Mouse (Mus musculus) forebrain, embryonic 16.5 days (tissue): Measurements from ENCODE around the gene Nmnat2. TPM values are rescaled to one million over a fixed set of nuclear protein-coding genes. Genes with fewer than 3 reads are reported as not detected.

Experiments
- ATAC-seq: fragments of 200-750 bp; cut with Nextera tagmentation; 2 replicates; pipeline ENCODE4 v1.8.0; 2017; ENCODE audit warnings: mild to moderate bottlenecking, moderate library complexity
- H3K27ac ChIP-seq: fragments of 300-500 bp; sonication (generic); 2 replicates; pipeline ENCODE4 v1.5.1; 2014; ENCODE audit warnings: low read length, control low read depth
- H3K27me3 ChIP-seq: fragments of 300-500 bp; sonication (generic); replicated peaks from 2 replicates; pipeline ENCODE4 v1.6.1; 2014; ENCODE audit warnings: low read length; ENCODE audit not compliant: control insufficient read depth, insufficient read depth
- H3K36me3 ChIP-seq: fragments of 300-500 bp; sonication (generic); 2 replicates; pipeline ENCODE4 v1.6.1; 2014; ENCODE audit not compliant: control insufficient read depth, insufficient read depth
- H3K4me1 ChIP-seq: fragments of 300-500 bp; sonication (generic); replicated peaks from 2 replicates; pipeline ENCODE4 v1.6.1; 2014; ENCODE audit warnings: low read length; ENCODE audit not compliant: control insufficient read depth, insufficient read depth
- H3K4me2 ChIP-seq: fragments of 300-500 bp; sonication (generic); 2 replicates; pipeline ENCODE4 v1.6.1; 2014; ENCODE audit warnings: mild to moderate bottlenecking, low read length, control low read depth
- H3K4me3 ChIP-seq: fragments of 300-500 bp; sonication (generic); replicated peaks from 2 replicates; pipeline ENCODE4 v1.5.1; 2014; ENCODE audit warnings: mild to moderate bottlenecking, low read length, control low read depth
- H3K9ac ChIP-seq: fragments of 300-500 bp; sonication (generic); replicated peaks from 2 replicates; pipeline ENCODE4 v1.6.1; 2014; ENCODE audit warnings: low read depth, low read length, control low read depth
- H3K9me3 ChIP-seq: fragments of 300-500 bp; sonication (generic); 2 replicates; pipeline ENCODE4 v1.6.1; 2016; ENCODE audit warnings: low read length; ENCODE audit not compliant: control insufficient read depth
- WGBS: fragments of 180-500 bp; shearing (Covaris S2); extraction: QIAGEN DNeasy Blood & Tissue Kit; methylation state at CpG from one replicate; pipeline ENCODE4 v1.1.7; 2014; 5-methylcytosine and 5-hydroxymethylcytosine counted together
- polyA plus RNA-seq: library from polyadenylated mRNA; unstranded; fragments of >200 nt; fragmentation: Nextera tagmentation; extraction: Ambion mirVana; gene quantifications from 2 replicates; pipeline ENCODE4 v1.2.1, GENCODE M21; 2015

Gene Nmnat2
- polyA plus RNA-seq, 1 experiment from 2014 or later = 85.6 TPM

DNA sequence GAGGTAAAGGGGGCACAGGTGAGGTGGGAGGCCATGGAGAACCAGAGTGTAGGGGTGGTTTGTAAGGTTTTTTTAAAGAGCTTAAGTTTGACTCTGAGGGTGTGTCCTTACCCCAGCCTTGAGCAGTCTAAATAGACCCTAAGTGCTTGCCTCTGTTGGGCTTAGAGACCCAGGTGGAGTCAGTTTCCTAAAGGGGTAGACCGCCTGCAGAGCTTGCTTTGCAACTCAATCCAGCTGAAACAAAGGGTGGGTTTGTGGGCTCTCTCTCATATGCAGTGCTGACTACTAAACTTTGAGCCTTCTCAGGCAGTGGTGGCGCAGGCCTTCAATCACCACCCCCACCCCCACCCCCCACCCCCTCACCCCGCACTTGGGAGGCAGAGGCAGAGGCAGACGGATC lies 11.8 kb upstream of the Nmnat2 start:
- Histone ChIP-seq H3K4me1 (no peaks in the 10 kb centered on the region), H3K27ac (no peak overlapping the region), H3K9me3 (no peaks in the 10 kb centered on the region), H3K9ac (no peak overlapping the region), H3K4me3 (no peak overlapping the region), H3K27me3 (no peaks in the 10 kb centered on the region), H3K36me3 (no peaks in the 10 kb centered on the region), H3K4me2 (no peak overlapping the region)
- WGBS = 48% methylated on average over 4 of the region's 4 CpGs
- ATAC-seq = no peak

DNA sequence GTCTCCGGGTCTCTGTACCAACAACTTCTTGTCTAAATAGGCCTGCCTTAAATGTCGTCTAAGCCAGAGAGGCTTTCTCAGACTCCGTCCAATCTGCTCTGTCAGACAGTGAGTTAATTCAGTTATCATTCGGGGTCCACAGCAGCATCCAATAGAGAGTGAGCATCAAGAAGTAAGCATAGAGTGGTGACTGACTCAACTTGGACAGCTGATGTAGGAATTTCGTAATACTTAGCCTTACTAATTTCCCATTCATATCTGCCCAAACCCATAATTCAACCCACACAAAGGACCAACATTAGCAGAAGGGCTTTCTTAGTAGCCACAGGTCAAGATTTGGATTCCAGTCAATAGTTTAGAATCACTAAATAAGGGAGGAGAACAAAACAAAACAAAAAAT lies 626 bp upstream of the Nmnat2 start:
- no peaks in the 10 kb centered on the region for H3K9me3 ChIP-seq
- peaks cover 15% of the 10 kb centered on the region for H3K4me1 ChIP-seq
- H3K4me3 ChIP-seq = no peak overlapping the region
- no peak overlapping the region for H3K9ac ChIP-seq
- no peak for ATAC-seq
- no peak overlapping the region for H3K27ac ChIP-seq
- peaks cover 6% of the 10 kb centered on the region for H3K27me3 ChIP-seq
- 75% methylated on average over 5 of the region's 5 CpGs for WGBS
- no peaks in the 10 kb centered on the region for H3K36me3 ChIP-seq
- H3K4me2 ChIP-seq = no peak overlapping the region

DNA sequence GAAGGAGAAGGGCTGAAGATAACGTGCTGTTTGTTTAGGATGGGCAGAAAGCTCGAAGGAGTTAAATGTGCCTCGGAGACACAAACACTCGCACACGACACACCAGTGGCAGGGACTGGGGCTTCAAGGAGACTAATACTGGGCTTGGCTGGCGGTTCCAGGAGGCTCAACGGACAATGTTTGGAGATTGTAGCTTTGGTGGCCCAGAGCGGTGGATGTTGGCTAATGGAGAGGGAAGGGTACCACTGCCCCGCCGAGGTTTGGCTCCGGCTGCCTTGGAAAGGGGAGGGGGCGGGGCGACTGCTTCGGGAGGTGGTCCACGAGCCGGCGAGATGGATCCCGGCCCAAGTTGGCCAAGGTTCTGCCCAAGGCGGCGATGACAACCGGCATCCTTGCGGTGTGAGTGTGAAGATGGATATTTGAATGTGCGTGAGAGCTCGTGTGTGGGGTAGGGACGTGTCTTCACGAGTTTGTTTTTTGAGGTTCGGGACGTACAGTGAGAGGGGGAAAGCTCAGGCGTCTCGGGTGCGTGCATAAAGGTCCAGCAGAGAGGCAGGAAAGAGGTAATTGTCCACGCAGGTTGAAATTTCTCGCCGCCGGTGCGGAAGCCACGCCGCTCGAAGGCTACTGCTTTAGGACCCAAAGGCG lies 895 bp downstream of the Nmnat2 start:
- H3K27me3 ChIP-seq = peaks cover 6% of the 10 kb centered on the region
- peak overlapping the region; percentile 93; the same call in 1 of the 2 replicates for H3K27ac ChIP-seq
- H3K9ac ChIP-seq = peak overlapping the region; percentile 83
- H3K4me3 ChIP-seq = peak overlapping the region; percentile 85
- WGBS = under 1% methylated on average over 40 of the region's 40 CpGs
- H3K9me3 ChIP-seq = no peaks in the 10 kb centered on the region
- peak overlapping the region; percentile 72 for H3K4me2 ChIP-seq
- ATAC-seq = peak; percentile 51
- no peaks in the 10 kb centered on the region for H3K36me3 ChIP-seq
- H3K4me1 ChIP-seq = peaks cover 15% of the 10 kb centered on the region

DNA sequence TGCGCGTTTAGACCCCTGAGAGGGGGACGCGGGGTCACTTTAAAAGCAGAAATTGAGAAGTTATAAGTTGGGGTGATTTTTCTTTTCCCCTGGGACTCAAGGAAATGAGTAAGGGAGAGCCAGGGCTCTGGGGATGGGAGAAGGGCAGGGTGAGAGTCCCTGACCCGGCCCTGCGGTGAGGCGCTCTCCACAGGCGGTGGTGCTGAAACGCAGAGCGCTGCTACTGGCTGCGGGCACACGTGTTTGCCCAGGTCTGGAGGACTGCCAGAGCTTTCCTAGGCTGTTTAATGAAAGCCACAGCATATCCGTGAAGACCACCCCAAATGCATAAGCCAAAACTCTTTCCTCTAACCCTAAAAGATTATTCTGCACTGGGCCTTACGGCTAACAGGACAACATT lies 1.4 kb downstream of the Nmnat2 start:
- Histone ChIP-seq H3K4me1 (peaks cover 15% of the 10 kb centered on the region), H3K4me2 (peak overlapping the region; percentile 72), H3K9me3 (no peaks in the 10 kb centered on the region), H3K36me3 (no peaks in the 10 kb centered on the region), H3K27me3 (peaks cover 6% of the 10 kb centered on the region), H3K27ac (no peak overlapping the region), H3K9ac (peak overlapping the region; percentile 83), H3K4me3 (peak overlapping the region; percentile 85)
- 5% methylated on average over 14 of the region's 14 CpGs for WGBS
- ATAC-seq = peak; percentile 22; the same call in 1 of the 2 replicates

DNA sequence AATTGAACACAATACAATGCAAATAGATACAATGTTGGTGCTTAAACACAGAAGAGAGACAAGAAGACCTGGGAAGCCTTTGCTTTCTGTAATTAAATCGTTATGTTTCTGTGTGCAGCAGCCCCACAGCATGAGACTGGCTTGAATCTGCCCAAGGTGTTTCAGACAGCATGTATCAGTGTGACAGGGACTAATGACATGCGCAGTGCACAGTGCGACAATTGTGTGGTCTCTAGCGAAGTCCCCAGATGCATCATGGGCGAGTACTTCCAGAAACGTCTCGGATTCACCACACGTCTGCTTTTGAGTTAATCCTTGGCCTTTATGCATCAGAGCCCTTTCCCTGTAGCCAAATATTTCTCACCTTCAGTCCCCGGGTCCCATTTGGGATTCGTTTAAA lies 9.6 kb downstream of the Nmnat2 start:
- Histone ChIP-seq H3K4me2 (no peak overlapping the region), H3K9ac (no peak overlapping the region), H3K36me3 (no peaks in the 10 kb centered on the region), H3K4me3 (no peak overlapping the region), H3K9me3 (no peaks in the 10 kb centered on the region), H3K4me1 (no peaks in the 10 kb centered on the region), H3K27ac (no peak overlapping the region), H3K27me3 (no peaks in the 10 kb centered on the region)
- no peak for ATAC-seq
- WGBS = 49% methylated on average over 10 of the region's 10 CpGs

DNA sequence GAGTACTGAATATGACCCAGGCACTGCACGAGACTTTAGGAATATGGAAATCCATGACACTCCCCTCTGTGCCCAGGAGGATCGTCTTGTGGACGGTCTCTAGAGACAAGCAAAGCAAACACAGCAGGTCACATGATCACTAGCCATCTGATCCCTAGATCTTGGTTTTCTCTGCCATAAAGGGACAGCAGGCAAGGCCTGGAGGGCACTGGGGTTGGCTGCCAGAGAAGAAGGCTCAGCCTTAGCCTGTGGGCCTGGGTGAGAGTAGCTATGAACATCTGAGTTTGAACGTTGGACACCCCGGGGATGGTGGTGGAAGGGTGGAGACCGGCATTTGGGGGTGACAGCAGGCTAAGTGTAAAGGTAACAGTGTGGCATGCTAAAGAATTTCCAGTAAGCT lies 11.4 kb downstream of the Nmnat2 start:
- H3K27ac ChIP-seq = no peak overlapping the region
- H3K4me1 ChIP-seq = no peaks in the 10 kb centered on the region
- H3K4me3 ChIP-seq = no peak overlapping the region
- H3K36me3 ChIP-seq = no peaks in the 10 kb centered on the region
- no peak for ATAC-seq
- H3K9me3 ChIP-seq = no peaks in the 10 kb centered on the region
- H3K9ac ChIP-seq = no peak overlapping the region
- H3K4me2 ChIP-seq = no peak overlapping the region
- H3K27me3 ChIP-seq = no peaks in the 10 kb centered on the region
- 87% methylated on average over 6 of the region's 6 CpGs for WGBS

DNA sequence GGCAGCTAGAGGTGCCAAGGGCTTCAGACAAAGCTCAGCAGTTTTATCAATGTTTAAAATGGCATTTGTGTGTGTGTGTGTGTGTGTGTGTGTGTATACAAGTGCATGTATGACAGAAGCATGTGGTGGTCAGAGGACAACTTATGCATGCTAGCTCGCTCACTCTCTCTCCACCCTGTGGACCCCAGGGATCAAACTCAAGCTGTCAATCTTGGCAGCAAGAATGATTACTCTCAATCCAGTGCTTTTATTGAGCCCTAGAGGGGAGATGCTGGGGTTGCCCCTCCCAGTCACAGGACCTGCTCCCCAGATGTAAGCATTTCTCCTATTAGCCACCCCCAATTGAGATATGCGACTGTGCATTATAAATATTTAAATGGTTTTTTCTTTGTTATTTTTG lies 11.9 kb downstream of the Nmnat2 start:
- H3K36me3 ChIP-seq = no peaks in the 10 kb centered on the region
- H3K9ac ChIP-seq = no peak overlapping the region
- no peak for ATAC-seq
- H3K4me3 ChIP-seq = no peak overlapping the region
- no peaks in the 10 kb centered on the region for H3K9me3 ChIP-seq
- H3K27ac ChIP-seq = no peak overlapping the region
- H3K27me3 ChIP-seq = no peaks in the 10 kb centered on the region
- H3K4me2 ChIP-seq = no peak overlapping the region
- WGBS = 75% methylated on average over 2 of the region's 2 CpGs
- H3K4me1 ChIP-seq = no peaks in the 10 kb centered on the region

DNA sequence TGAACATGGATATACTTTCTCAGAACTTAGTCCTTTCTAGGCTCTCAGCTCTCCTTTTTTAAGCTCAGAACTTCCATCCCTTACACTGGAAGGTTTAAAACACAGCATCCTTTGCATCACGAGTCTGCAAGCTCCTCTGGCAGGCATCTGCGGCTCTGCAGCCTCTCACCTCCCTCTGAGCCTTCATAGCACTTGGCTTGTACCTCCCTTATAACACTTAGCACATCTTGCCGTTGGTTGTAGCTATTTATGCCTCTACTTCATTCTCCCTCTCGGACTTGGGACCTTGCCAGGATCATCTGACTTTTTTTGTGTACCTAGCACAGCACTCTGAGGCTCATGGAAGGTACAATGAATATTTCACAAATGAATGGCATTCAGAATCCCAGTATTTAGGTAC lies 14.3 kb downstream of the Nmnat2 start:
- no peak overlapping the region for H3K4me2 ChIP-seq
- no peaks in the 10 kb centered on the region for H3K27me3 ChIP-seq
- WGBS = 46% methylated on average over 4 of the region's 4 CpGs
- no peak overlapping the region for H3K9ac ChIP-seq
- no peaks in the 10 kb centered on the region for H3K36me3 ChIP-seq
- no peaks in the 10 kb centered on the region for H3K9me3 ChIP-seq
- no peak overlapping the region for H3K27ac ChIP-seq
- no peak overlapping the region for H3K4me3 ChIP-seq
- ATAC-seq = no peak
- no peaks in the 10 kb centered on the region for H3K4me1 ChIP-seq

DNA sequence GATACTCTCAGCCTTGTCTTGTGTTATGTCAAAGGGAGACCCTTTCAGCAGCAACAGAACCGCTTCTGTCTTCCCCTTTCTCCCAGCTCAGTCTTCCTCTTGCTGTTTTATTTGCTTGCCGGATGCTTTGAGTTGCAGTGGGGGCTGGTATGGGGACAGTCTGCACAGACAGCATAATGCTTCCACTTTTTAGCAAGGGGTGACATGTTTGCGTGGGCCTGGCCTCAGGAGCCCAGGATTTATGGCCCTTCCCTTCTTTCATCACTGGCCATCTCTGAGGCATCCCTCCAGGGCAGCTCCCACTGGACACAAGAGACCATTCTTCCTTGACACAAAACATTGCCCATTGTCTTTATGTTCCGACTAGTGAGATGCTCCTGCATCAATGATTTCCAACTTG lies 18.2 kb downstream of the Nmnat2 start:
- no peaks in the 10 kb centered on the region for H3K9me3 ChIP-seq
- no peak overlapping the region for H3K4me2 ChIP-seq
- ATAC-seq = no peak
- no peaks in the 10 kb centered on the region for H3K27me3 ChIP-seq
- H3K36me3 ChIP-seq = no peaks in the 10 kb centered on the region
- no peaks in the 10 kb centered on the region for H3K4me1 ChIP-seq
- H3K27ac ChIP-seq = no peak overlapping the region
- H3K9ac ChIP-seq = no peak overlapping the region
- H3K4me3 ChIP-seq = no peak overlapping the region
- 30% methylated on average over 4 of the region's 4 CpGs for WGBS

DNA sequence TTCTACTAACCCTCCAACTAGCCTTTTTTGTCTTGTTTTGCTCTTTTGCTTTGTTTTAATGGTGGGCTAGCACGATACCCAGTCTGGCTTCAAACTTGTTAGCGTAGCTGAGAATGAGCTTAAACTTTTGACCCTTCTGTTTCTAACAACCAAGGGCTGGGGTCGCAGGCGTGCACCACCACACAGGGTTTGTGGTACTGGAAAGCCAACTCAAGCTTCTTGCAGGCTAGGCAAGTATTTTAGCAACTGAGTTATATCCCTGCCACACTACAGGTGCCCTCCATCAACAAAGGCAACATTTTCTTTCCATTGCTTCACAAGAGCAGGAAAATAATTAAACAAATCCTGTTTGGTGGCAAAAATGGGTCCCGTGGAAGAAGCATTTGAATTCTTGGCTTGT lies 18.6 kb downstream of the Nmnat2 start:
- WGBS = 18% methylated on average over 5 of the region's 5 CpGs
- no peaks in the 10 kb centered on the region for H3K36me3 ChIP-seq
- H3K4me3 ChIP-seq = no peak overlapping the region
- no peak overlapping the region for H3K4me2 ChIP-seq
- no peak overlapping the region for H3K27ac ChIP-seq
- H3K4me1 ChIP-seq = no peaks in the 10 kb centered on the region
- H3K27me3 ChIP-seq = no peaks in the 10 kb centered on the region
- ATAC-seq = no peak
- H3K9ac ChIP-seq = no peak overlapping the region
- H3K9me3 ChIP-seq = no peaks in the 10 kb centered on the region
